Mouse (Mus musculus) embryo, embryonic 11 days (tissue): ENCODE measurements around the gene Ehmt1.
A peak's percentile ranks its signal among the peaks of the same experiment; 100 is the strongest.

ENCODE experiments used
- DNase-seq: peaks from one replicate; pipeline ENCODE4 v3.0.0-alpha.2; 2015

The Ehmt1 gene

GRCm38 (mm10) chr2:24918930-24919838 lies at the start of gene Ehmt1:
Ehmt1 (minus strand) TSS chr2:24919614.
- DNase-seq, result peak; percentile 98

GRCm38 (mm10) chr2:24962304-24963000 lies 43.0 kb upstream of the Ehmt1 start, which contains the start of gene Dph7:
Dph7 (plus strand) TSS chr2:24962400.
- DNase-seq, result peak; percentile 92

DNA sequence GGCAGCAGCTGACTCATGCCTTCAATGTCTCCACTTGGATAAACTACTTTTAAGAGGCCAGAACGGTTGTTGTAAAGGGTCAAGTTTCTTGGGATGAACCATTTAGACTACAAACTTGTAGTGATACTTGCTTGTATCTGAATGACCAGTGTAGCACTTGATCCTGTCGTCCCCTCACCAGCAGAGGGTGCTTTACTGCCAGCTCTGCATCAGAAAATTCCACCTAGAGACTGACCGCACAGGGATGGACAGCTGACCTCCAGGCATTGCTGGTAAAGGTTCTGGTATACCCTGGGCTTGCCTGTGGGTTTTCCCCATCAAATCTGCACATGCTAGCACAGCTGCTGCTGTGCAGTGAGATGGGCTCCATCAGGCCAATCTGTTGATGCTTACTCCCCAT lies 41.5 kb upstream of the Ehmt1 start:
- DNase-seq, result peak; percentile 57

DNA sequence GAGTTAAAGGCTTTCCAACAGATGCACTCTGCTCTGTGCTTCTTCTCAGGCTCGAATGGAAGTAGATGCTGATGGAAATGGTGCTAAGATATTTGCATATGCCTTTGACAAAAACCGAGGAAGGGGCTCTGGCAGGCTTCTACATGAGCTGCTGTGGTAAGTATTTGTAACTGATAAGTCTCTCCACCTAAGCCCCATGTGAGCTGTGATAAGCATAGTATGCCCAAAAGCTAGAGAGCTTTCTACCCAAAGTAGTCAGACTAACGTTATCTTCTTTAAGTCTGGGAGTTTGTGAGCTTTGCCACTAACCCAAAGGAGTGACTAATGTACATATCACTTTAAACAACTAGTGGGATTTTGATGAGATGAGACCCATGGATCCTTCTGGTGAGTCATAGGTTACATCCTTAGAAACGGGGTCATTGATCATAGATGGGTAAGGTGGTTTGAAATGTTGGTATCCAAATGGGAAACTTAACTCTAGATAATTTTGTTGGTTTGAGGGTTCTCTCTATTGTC lies 33.2 kb upstream of the Ehmt1 start:
- DNase-seq, result no peak

GRCm38 (mm10) chr2:24950189-24950535 lies 30.7 kb upstream of the Ehmt1 start:
- no peak for DNase-seq

DNA sequence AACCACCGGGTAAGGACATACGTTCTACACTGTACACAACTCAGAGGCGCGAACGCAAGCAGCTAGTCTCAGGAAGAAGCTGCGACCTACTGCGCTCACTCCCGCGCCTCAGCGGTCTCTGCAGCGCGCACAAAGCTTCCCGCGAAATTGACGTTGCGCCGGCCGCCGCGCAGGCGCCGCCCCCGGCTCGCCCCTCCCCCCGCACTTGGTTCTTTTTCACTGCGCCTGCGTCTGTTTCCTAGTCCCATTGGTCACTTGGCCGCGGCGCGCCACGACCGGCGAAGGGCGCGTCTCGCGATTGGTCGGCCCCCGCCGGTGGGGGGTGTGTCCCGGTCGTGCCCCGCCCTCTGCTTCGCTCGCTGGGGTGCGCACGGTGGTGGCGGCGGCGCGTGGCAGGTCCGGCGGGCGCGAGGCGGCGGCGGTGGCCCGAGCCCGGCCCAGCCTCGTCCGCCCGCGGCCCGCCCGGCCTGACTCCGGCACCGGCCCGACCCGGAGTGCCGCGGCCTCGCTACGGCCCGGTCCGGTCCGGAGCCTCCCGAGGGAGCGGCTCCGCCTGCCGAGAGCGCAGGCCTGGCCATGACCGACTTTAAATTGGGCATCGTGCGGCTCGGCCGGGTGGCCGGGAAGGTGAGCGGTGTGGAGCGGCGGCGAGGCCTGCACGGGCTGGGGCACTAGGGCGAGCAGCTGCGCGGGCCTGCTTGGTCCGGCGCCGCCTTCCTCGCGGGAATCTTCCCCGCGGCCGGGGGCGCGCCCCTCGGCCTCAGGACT lies 30.2 kb upstream of the Ehmt1 start, which contains the start of gene Zmynd19:
Zmynd19 (plus strand) TSS at position 372 of the 768 bp plus-strand sequence.
- peak; percentile 99 for DNase-seq

DNA sequence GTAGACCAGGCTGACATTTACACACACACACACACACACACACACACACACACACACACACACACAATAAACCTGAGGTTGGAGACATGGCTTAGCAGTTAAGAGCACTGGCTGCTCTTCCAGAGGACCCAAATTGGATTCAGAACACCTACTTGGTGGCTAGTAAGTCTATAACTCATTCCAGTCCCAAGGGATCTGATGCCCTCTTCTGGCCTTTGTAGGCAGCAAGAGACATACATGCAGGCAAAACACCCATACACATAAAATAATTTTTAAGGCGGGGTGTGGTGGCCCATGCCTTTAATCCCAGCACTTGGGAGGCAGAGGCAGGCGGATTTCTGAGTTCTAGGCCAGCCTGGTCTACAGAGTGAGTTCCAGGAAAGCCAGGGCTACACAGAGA lies 24.9 kb upstream of the Ehmt1 start:
- peak; percentile 24 for DNase-seq

DNA sequence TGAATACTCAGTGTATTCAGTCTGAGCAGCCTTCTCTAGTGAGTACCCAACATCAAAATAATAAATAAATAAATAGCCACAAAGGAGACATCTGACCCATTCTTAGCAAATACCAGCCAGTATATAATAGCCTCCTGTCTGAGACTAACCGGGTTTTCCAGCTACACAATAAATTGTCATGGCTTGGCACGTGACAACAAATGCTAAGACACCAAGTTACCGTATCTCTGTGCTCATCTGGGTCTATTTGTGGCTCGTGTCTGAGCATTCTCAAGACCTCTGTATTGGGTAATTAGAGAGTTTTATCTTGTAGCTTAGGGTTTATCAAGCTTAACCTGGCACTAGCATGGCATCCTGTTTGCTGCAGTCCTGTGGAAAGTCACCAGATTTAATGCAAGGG lies 22.7 kb upstream of the Ehmt1 start:
- no peak for DNase-seq

GRCm38 (mm10) chr2:24935057-24935796 lies 15.8 kb upstream of the Ehmt1 start, which contains the start of gene Arrdc1:
Arrdc1 (minus strand) TSS chr2:24935252.
- peak; percentile 96 for DNase-seq

GRCm38 (mm10) chr2:24934441-24934963 lies 15.1 kb upstream of the Ehmt1 start:
- DNase-seq, result no peak

- no peak for DNase-seq
Measured at GRCm38 (mm10) chr2:24929593-24929992, 10.2 kb upstream of the Ehmt1 start.

GRCm38 (mm10) chr2:24929119-24929518 lies 9.7 kb upstream of the Ehmt1 start:
- no peak for DNase-seq

- peak; percentile 14 for DNase-seq
Measured at GRCm38 (mm10) chr2:24927810-24928479, 8.5 kb upstream of the Ehmt1 start.

GRCm38 (mm10) chr2:24926965-24927358 lies 7.5 kb upstream of the Ehmt1 start:
- no peak for DNase-seq

GRCm38 (mm10) chr2:24926345-24926964 lies 7.0 kb upstream of the Ehmt1 start:
- DNase-seq, result no peak

DNA sequence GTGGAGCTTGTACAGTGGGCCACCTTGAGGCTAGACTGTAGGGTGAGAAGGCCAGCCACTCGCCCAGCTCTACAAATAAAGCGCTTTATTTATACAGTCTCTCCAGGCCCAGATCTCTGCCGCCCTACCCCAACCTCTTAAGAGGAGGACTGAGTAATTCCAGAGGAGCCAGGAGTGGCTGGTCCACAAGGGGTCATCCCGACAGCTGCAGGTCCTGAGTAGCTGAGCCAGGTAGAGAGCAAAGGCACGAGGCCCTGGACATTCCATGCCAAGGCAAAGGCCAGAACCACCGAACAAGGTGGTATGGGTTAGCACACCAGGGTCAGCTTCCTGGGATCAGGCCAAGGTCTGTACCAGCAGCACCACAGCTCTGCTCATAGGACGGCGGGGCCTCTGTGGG lies 5.9 kb upstream of the Ehmt1 start:
- DNase-seq, result no peak

DNA sequence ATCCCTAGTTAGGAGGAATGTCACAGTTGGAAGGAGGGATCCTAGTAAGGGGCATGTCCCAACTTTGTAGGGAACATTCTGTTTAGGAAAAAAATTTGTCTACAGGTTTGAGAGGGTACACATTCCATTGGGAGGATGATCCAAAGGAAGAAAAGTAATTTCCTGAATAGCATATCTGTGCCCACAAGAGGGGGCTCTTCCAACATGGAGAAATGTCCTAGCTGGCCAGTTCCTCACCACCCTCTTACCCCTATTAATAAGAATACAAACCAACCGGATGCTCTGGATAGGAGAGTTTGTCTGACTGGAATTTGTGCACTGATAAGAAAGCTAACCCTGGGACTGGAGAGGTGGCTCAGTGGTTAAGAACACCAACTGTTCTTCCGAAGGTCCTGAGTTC lies 4.1 kb upstream of the Ehmt1 start:
- DNase-seq, result peak; percentile 29

GRCm38 (mm10) chr2:24919839-24920175 lies 393 bp upstream of the Ehmt1 start:
- no peak for DNase-seq

GRCm38 (mm10) chr2:24914762-24915161 lies 4.7 kb downstream of the Ehmt1 start:
- no peak for DNase-seq

- DNase-seq, result no peak
Measured at GRCm38 (mm10) chr2:24912589-24912988, 6.8 kb downstream of the Ehmt1 start.

DNA sequence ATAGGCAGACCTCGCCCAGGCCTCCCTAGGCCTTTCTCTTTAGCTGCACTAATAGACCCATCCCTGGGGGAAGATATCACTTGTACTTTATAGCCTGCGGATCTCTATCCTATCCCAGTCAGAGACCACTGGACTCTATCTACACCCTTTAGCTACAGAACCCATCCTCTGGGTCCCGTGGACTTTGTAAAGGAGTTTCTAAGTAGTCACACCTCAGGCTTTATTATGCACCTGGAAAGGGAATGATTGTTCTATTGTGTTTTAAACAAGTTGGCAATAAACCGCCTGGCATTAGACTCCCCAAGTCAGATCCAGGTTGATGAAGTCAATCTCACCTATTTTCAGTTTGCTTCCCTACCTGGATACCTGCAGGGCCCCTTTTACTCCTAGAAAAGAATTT lies 7.2 kb downstream of the Ehmt1 start:
- DNase-seq, result no peak
